Mouse (Mus musculus) liver, embryonic 14.5 days (tissue): ENCODE data around the gene Ptprt.

Experiments used
- CTCF ChIP-seq: IDR thresholded peaks from 2 replicates; pipeline ENCODE4 v1.5.1; 2016; ENCODE audit warnings: antibody characterized with exemption, low read depth, control low read depth
- EP300 ChIP-seq: IDR thresholded peaks from 2 replicates; pipeline ENCODE4 v1.6.1; 2016; ENCODE audit warnings: antibody characterized with exemption, low read depth

DNA sequence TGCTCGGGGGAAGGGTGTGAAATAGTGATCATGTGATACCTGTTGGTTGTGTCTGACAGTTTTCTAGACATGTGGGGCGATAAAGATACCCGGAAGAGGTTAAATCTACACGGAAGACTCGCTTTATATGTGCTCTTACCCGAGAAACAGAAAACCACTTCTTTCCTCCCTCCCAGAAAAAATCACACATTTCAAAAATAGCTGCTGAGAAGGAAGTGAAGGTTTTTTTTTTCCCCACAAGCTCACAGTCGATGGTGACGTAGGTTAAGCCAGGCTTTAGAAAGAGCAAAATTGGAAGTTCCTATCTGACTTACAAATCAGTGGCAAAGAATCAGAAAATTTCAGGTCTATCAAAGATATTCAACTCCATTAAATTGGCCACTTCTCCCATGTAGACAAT is 965.1 kb downstream of the Ptprt start:
- TF ChIP-seq CTCF (no peak), EP300 (no peak)
